24 mouse cellular contexts compared by ENCODE assay signal in the genomic region with DNA sequence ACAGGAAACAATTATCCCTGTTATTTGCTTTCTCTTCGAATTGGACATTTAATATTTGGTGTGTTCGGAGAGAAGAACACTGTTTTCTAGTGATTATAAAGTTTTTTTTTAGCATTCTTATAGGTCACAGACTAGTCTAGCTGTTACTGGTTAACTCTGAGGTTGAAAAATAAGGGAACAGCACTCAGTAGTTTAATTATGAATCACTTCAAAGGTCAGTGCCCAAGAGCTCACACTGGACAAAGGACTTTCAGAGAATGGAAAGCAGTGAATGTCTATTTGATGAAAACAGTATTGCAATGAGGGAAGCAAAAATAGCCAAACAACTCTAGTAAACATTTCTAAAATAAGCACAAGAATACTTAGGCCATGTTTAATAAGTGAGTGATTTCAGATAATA. TPM values are rescaled to one million over a fixed set of nuclear protein-coding genes. Genes with fewer than 3 reads are reported as not detected.
DNase-seq lines count a peak whose midpoint lies in the region; ATAC-seq and TF ChIP-seq lines count a peak whose summit lies in the region.
"Had no signal": no experiment of that assay in that cellular context is flagged by ENCODE, and none has a peak within 500 bp of the region (broad histone marks: within the 10 kb centered on the region; RNA-seq: fewer than 3 reads in every experiment).

No protein-coding gene starts in this region.

- CTCF ChIA-PET in Patski (lab: Charles Lee) = interaction anchor here (0.8 to 1.7 kb wide), 5 partner anchors 9 to 313 kb away, joined by 3 to 4 read pairs (median 3); no protein-coding TSS in a partner anchor

- 42% methylated on average over 2 of the region's 2 CpGs for WGBS in kidney, adult 2 months
- 76% methylated on average over 2 of the region's 2 CpGs for WGBS in kidney, embryonic 15.5 days

- no peak overlapping the region for H3K9ac ChIP-seq in kidney, embryonic 15.5 days
- H3K9ac ChIP-seq: forebrain, embryonic 13.5 days; hindbrain, embryonic 13.5 days had no signal

- DNase-seq in kidney, adult 2 months = peak; percentile 79
- DNase-seq in kidney, adult 18-20 months = no peak
- no peak for DNase-seq in Patski (ENCODE audit: low read depth, low spot score)
- peak; percentile 15 for DNase-seq in kidney, postnatal 14 days
- no peak for DNase-seq in right cerebral cortex, adult 2 months (ENCODE audit: low spot score in 2 of 2)
- no peak for DNase-seq in frontal cortex, adult 2 months (ENCODE audit: extremely low spot score in 1 of 2, low spot score in 1 of 2)
- DNase-seq: adrenal gland, adult 8-10 months; adrenal gland, postnatal 25 days; cerebellum, adult 11-12 months; cerebellum, adult 8-10 months; cerebellum, postnatal 14 days; gastrocnemius, adult 2 months; gastrocnemius, postnatal 14 days; heart, postnatal 36 days had no signal

- no peak for TF ChIP-seq CTCF in kidney, adult 2 months (conservative IDR thresholded peaks at IDR 0.05; ENCODE audit: insufficient read depth, insufficient read length, low read depth, low read length)
- TF ChIP-seq CTCF in Patski (IDR thresholded peaks at IDR 0.05) = no peak

- H3K4me2 ChIP-seq in kidney, embryonic 15.5 days = no peak overlapping the region
- H3K4me2 ChIP-seq: forebrain, embryonic 13.5 days; heart, embryonic 11.5 days; hindbrain, embryonic 13.5 days had no signal

- H3K9me3 ChIP-seq in kidney, embryonic 15.5 days (replicated peaks) = no peaks in the 10 kb centered on the region
- H3K9me3 ChIP-seq: forebrain, embryonic 10.5 days; forebrain, embryonic 13.5 days; hindbrain, embryonic 10.5 days; hindbrain, embryonic 13.5 days had no signal

- in situ Hi-C loops in Patski (cut with MboI; ENCODE audit: low pct_unique_long_range_greater_than_20kb) = no loop called here

- no peak overlapping the region for H3K4me3 ChIP-seq in kidney, adult 2 months (ENCODE audit: insufficient read depth, low read depth, low read length)
- no peak overlapping the region for H3K4me3 ChIP-seq in kidney, embryonic 15.5 days (replicated peaks)
- H3K4me3 ChIP-seq: forebrain, embryonic 10.5 days; forebrain, embryonic 13.5 days; gastrocnemius, adult 2 months; hindbrain, embryonic 10.5 days; hindbrain, embryonic 13.5 days had no signal

- H3K36me3 ChIP-seq in kidney, adult 2 months (ENCODE audit: control insufficient read depth, insufficient read depth, low read length) = no peaks in the 10 kb centered on the region
- no peaks in the 10 kb centered on the region for H3K36me3 ChIP-seq in kidney, embryonic 15.5 days
- H3K36me3 ChIP-seq: forebrain, embryonic 10.5 days; hindbrain, embryonic 10.5 days; hindbrain, embryonic 13.5 days had no signal

- H3K27ac ChIP-seq in kidney, adult 2 months (ENCODE audit: insufficient read depth, low read depth, low read length) = no peak overlapping the region
- no peak overlapping the region for H3K27ac ChIP-seq in kidney, embryonic 15.5 days
- H3K27ac ChIP-seq: forebrain, embryonic 10.5 days; forebrain, embryonic 13.5 days; gastrocnemius, adult 2 months; hindbrain, embryonic 10.5 days; hindbrain, embryonic 13.5 days had no signal

- peaks cover 5% of the 10 kb centered on the region; the same call in 1 of the 2 replicates for H3K4me1 ChIP-seq in kidney, adult 2 months (ENCODE audit: control insufficient read depth, insufficient read depth, low read length)
- no peaks in the 10 kb centered on the region for H3K4me1 ChIP-seq in kidney, embryonic 15.5 days
- H3K4me1 ChIP-seq: forebrain, embryonic 10.5 days; forebrain, embryonic 13.5 days; hindbrain, embryonic 10.5 days; hindbrain, embryonic 13.5 days had no signal

- ATAC-seq in Patski = peak; percentile 75
- 0 out of 2 replicates have a peak, but pooled peaks have one; percentile 29 for ATAC-seq in kidney, embryonic 15.5 days (replicated peaks; ENCODE audit: low FRiP score)
- ATAC-seq: activated CD4-positive, CD25-positive, alpha-beta regulatory T cell, adult 4 months; CD4-positive, CD25-positive, alpha-beta regulatory T cell, adult 4 months; forebrain, embryonic 13.5 days; forebrain, embryonic 16.5 days; hindbrain, embryonic 16.5 days had no signal

- H3K27me3 ChIP-seq in kidney, adult 2 months (replicated peaks; ENCODE audit: control insufficient read depth, insufficient read depth, low read length) = no peaks in the 10 kb centered on the region
- no peaks in the 10 kb centered on the region for H3K27me3 ChIP-seq in Patski
- H3K27me3 ChIP-seq in kidney, embryonic 15.5 days = no peaks in the 10 kb centered on the region
- H3K27me3 ChIP-seq: forebrain, embryonic 13.5 days; hindbrain, embryonic 13.5 days had no signal

- POLR2A ChIA-PET in Patski (lab: Charles Lee) = interaction anchor here (0.8 kb wide), 1 partner anchor 261 kb away, joined by 4 read pairs; no protein-coding TSS in a partner anchor

- no peak for TF ChIP-seq POLR2A in kidney, adult 2 months (IDR thresholded peaks at IDR 0.05; ENCODE audit: low read depth, low read length)

RNA-seq across cellular contexts. Expression of a gene that starts 41.8 kb away (rescaled TPM):
- polyA plus RNA-seq in kidney, adult 2 months (2012; rRNA removed) = 16.5 and 17.9 TPM in 2 replicates
- polyA plus RNA-seq in Patski (2021) = 59.2 TPM
- polyA plus RNA-seq in kidney, embryonic 15.5 days (2015; fragmentation: Nextera tagmentation; extraction: Ambion mirVana) = 23.0 and 26.8 TPM in 2 replicates
- 3.0 and 3.5 TPM in 2 replicates for polyA plus RNA-seq in frontal cortex, adult 2 months (2012; rRNA removed)

RNA-seq across cellular contexts. Expression of a gene that starts 41.9 kb away (rescaled TPM):
- 3.8 and 7.4 TPM in 2 replicates for polyA plus RNA-seq in kidney, adult 2 months (2012; rRNA removed)
- polyA plus RNA-seq in Patski (2021) = 2.2 TPM
- 7.0 and 9.2 TPM in 2 replicates for polyA plus RNA-seq in kidney, embryonic 15.5 days (2015; fragmentation: Nextera tagmentation; extraction: Ambion mirVana)
- polyA plus RNA-seq in frontal cortex, adult 2 months (2012; rRNA removed) = 0.52 and 1.2 TPM in 2 replicates

RNA-seq across cellular contexts. Expression of a gene that starts 53.6 kb away (rescaled TPM):
- polyA plus RNA-seq in kidney, adult 2 months (2012; rRNA removed) = 29.0 and 32.3 TPM in 2 replicates
- polyA plus RNA-seq in Patski (2021) = 34.9 TPM
- polyA plus RNA-seq in kidney, embryonic 15.5 days (2015; fragmentation: Nextera tagmentation; extraction: Ambion mirVana) = 5.7 and 6.5 TPM in 2 replicates
- polyA plus RNA-seq in frontal cortex, adult 2 months (2012; rRNA removed) = 20.3 and 21.5 TPM in 2 replicates

Comparison
In these comparisons a context has a peak if more than half of its experiments do, and no peak if none do; other contexts are left out.
1. DNase-seq: peak in kidney, adult 2 months (single experiment) and kidney, postnatal 14 days (single experiment); none in kidney, adult 18-20 months (single experiment), Patski (single experiment), right cerebral cortex, adult 2 months (0 of 2) and frontal cortex, adult 2 months (0 of 2).